Mouse (Mus musculus) bone marrow macrophage, adult 2 months (primary cell): ENCODE measurements around the gene Gm14214.

Experiments
- CTCF ChIP-seq: IDR thresholded peaks from 2 replicates; pipeline ENCODE4 v1.5.1; 2012; ENCODE audit warnings: low read depth, mild to moderate bottlenecking, low read length, moderate library complexity
- POLR2A ChIP-seq: IDR thresholded peaks from 2 replicates; pipeline ENCODE4 v1.6.1; 2012; ENCODE audit warnings: mild to moderate bottlenecking, low read depth, low read length, borderline replicate concordance

- TF ChIP-seq POLR2A (no peak), CTCF (no peak)
These were observed 34.0 kb upstream of the Gm14214 start for GRCm38 (mm10) chr2:154803845-154804244.
